Mouse (Mus musculus): ENCODE data around the gene Pkp1.

The Pkp1 gene

GRCm38 (mm10) chr1:135857137-135857775 is 61.8 kb downstream of the Pkp1 start:
- no peak for DNase-seq (ENCODE audit: low read depth, low spot score)

- DNase-seq (ENCODE audit: low read depth, low spot score), result no peak
These were observed 62.9 kb downstream of the Pkp1 start for GRCm38 (mm10) chr1:135856070-135856469.

- DNase-seq (ENCODE audit: low read depth, low spot score), result no peak
These were observed 63.7 kb downstream of the Pkp1 start for GRCm38 (mm10) chr1:135855344-135855687.

GRCm38 (mm10) chr1:135854591-135855343 is 64.2 kb downstream of the Pkp1 start:
- DNase-seq (ENCODE audit: low read depth, low spot score), result no peak

GRCm38 (mm10) chr1:135853200-135853599 is 65.8 kb downstream of the Pkp1 start:
- DNase-seq (ENCODE audit: low read depth, low spot score), result no peak

GRCm38 (mm10) chr1:135852044-135852756 is 66.8 kb downstream of the Pkp1 start:
- DNase-seq (ENCODE audit: low read depth, low spot score), result no peak

GRCm38 (mm10) chr1:135850722-135851512 is 68.1 kb downstream of the Pkp1 start:
- no peak for DNase-seq (ENCODE audit: low read depth, low spot score)

- no peak for DNase-seq (ENCODE audit: low read depth, low spot score)
These were observed 71.2 kb downstream of the Pkp1 start for GRCm38 (mm10) chr1:135847611-135848351.

- peak; percentile 48 for DNase-seq (ENCODE audit: low read depth, low spot score)
These were observed 71.9 kb downstream of the Pkp1 start for GRCm38 (mm10) chr1:135847139-135847562.

- DNase-seq (ENCODE audit: low read depth, low spot score), result no peak
These were observed 72.4 kb downstream of the Pkp1 start for GRCm38 (mm10) chr1:135846632-135847031.

- DNase-seq (ENCODE audit: low read depth, low spot score), result no peak
These were observed 74.5 kb downstream of the Pkp1 start for GRCm38 (mm10) chr1:135844481-135844880.

GRCm38 (mm10) chr1:135843519-135844262 is 75.3 kb downstream of the Pkp1 start:
- no peak for DNase-seq (ENCODE audit: low read depth, low spot score)

GRCm38 (mm10) chr1:135840675-135841395 is 78.2 kb downstream of the Pkp1 start:
- no peak for DNase-seq (ENCODE audit: low read depth, low spot score)

- DNase-seq (ENCODE audit: low read depth, low spot score), result no peak
These were observed 79.9 kb downstream of the Pkp1 start for GRCm38 (mm10) chr1:135839065-135839464.

- DNase-seq (ENCODE audit: low read depth, low spot score), result no peak
These were observed 80.4 kb downstream of the Pkp1 start for GRCm38 (mm10) chr1:135838626-135839025.

GRCm38 (mm10) chr1:135835716-135836483 is 83.1 kb downstream of the Pkp1 start, which contains the start of gene Tnnt2:
Tnnt2 (plus strand) TSS chr1:135836354.
- no peak for DNase-seq (ENCODE audit: low read depth, low spot score)

- no peak for DNase-seq (ENCODE audit: low read depth, low spot score)
These were observed 84.0 kb downstream of the Pkp1 start for GRCm38 (mm10) chr1:135834983-135835382.

GRCm38 (mm10) chr1:135834206-135834859 is 84.7 kb downstream of the Pkp1 start:
- no peak for DNase-seq (ENCODE audit: low read depth, low spot score)

Data from WW6 (cell line).